Mouse (Mus musculus) testis, adult 2 months (tissue): Measurements from ENCODE around the gene Elp1.

Source experiments
- CTCF ChIP-seq: fragments of 200-500 bp; IDR thresholded peaks from 2 replicates; pipeline ENCODE4 v1.5.1; 2012; ENCODE audit warnings: low read depth, mild to moderate bottlenecking, inconsistent platforms, low read length, moderate library complexity; ENCODE audit not compliant: control insufficient read depth, insufficient read depth, insufficient replicate concordance
- POLR2A ChIP-seq: fragments of 200-500 bp; IDR thresholded peaks from 2 replicates; pipeline ENCODE4 v1.6.1; 2012; ENCODE audit warnings: low read depth, mild to moderate bottlenecking, inconsistent platforms, low read length, moderate library complexity; ENCODE audit not compliant: control insufficient read depth

DNA sequence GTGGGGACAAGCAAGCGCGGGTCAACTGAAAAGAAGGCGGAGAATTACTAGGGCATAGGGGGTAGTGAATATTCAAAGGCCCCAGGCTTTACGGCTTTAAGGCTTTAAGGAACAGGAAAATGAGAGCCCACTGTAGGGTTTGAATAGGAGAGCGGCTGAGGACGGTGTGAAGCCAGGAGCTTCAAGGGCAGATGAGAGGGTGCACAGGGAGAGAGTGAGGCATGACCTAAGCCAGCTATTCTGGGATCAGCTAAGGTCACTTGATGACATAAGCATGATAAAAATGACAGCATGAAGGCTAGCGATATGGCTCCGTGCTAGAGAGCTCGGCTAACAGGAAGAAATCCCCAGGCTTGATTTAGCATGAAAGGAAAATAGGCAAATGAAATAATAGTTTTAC is 82.7 kb downstream of the Elp1 start:
- TF ChIP-seq POLR2A (no peak), CTCF (no peak)
